Mouse (Mus musculus) erythroblast, embryonic 14.5 days (primary cell): Measurements from ENCODE around the gene Arl15.

ENCODE experiments used
- GATA1 ChIP-seq: IDR thresholded peaks from 2 replicates; pipeline ENCODE4 v1.6.1; 2012; ENCODE audit warnings: low read length, inconsistent platforms, mixed read lengths
- TAL1 ChIP-seq: IDR thresholded peaks from 3 replicates; pipeline ENCODE4 v1.6.1; 2012; ENCODE audit warnings: low read length, inconsistent platforms, mixed read lengths

GRCm38 (mm10) chr13:113785803-113786202 is 8.5 kb upstream of the Arl15 start:
- TF ChIP-seq GATA1: no peak
- no peak for TF ChIP-seq TAL1
